Mouse (Mus musculus) myocyte (in vitro differentiated cells): ENCODE results near the gene D6Ertd527e.

ENCODE experiments used
- E2F4 ChIP-seq: IDR thresholded peaks from one replicate; pipeline ENCODE4 v1.6.1; 2011; ENCODE audit warnings: mild to moderate bottlenecking, control low read depth, moderate library complexity; ENCODE audit not compliant: insufficient read depth
- MAX ChIP-seq: IDR thresholded peaks from one replicate; pipeline ENCODE4 v1.6.1; 2011; ENCODE audit warnings: low read depth, mild to moderate bottlenecking, control low read depth
- MYOD1 ChIP-seq, 3 experiments: IDR thresholded peaks; one replicate each; pipeline ENCODE4 v1.6.1; 2011; ENCODE audit warnings: control low read depth in 2 of 3, low read depth in 2 of 3, mild to moderate bottlenecking in 2 of 3, moderate library complexity in 1 of 3; ENCODE audit not compliant: insufficient read length in 2 of 3, control insufficient read depth in 1 of 3
- POLR2A ChIP-seq: IDR thresholded peaks from one replicate; pipeline ENCODE4 v1.6.1; 2011; ENCODE audit warnings: low read depth, mild to moderate bottlenecking, control low read depth, moderate library complexity; ENCODE audit not compliant: insufficient read length
- POLR2AphosphoS2 ChIP-seq: IDR thresholded peaks from one replicate; pipeline ENCODE4 v1.6.1; 2011; ENCODE audit warnings: low read depth, control low read depth; ENCODE audit not compliant: insufficient read length
- SRF ChIP-seq: IDR thresholded peaks from one replicate; pipeline ENCODE4 v1.6.1; 2011; ENCODE audit warnings: low read depth; ENCODE audit not compliant: control insufficient read depth, insufficient read length
- USF1 ChIP-seq: IDR thresholded peaks from one replicate; pipeline ENCODE4 v1.6.1; 2011; ENCODE audit warnings: low read depth, mild to moderate bottlenecking, control low read depth, moderate library complexity

- TF ChIP-seq USF1 (no peak), SRF (no peak), MYOD1 (IDR thresholded peaks at IDR 0.05; ENCODE audit: control insufficient read depth in 1 of 3, insufficient read length in 2 of 3, low read depth in 2 of 3) (no peak), POLR2A (no peak), POLR2AphosphoS2 (no peak), E2F4 (no peak), MAX (no peak)
Observed at GRCm38 (mm10) chr6:87121961-87122360, 17.4 kb downstream of the D6Ertd527e start.
